ENCODE assay signal across 11 mouse cellular contexts in the genomic region with DNA sequence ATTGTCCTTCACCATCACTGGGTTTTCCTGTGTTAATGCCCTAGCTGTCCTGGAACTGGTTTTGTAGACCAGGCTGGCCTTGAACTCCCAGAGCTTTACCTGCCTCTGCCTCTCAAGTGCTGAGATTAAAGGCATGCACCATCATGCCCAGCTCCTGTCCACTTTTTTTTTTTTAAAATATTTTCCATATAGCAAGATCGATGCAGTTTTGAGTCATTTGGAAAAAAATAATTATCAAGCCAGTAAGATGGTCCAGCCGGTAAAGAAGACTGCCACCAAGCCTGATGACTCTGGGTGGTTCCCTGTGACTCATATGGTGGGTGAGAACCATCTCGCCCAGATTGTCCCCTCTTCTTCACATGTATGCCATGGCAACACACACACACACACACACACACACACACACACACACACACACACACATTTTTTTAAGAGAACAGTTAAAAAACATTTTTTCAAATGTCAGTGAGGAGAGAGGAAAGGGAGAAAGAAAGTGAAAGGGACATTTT.
"Had no signal": no experiment of that assay in that cellular context is flagged by ENCODE, and none has a peak within 500 bp of the region (broad histone marks: within the 10 kb centered on the region; RNA-seq: fewer than 3 reads in every experiment).

No protein-coding gene starts in this region.

- H3K4me2 ChIP-seq: kidney, embryonic 15.5 days; limb, embryonic 13.5 days; midbrain, embryonic 12.5 days had no signal

- H3K27me3 ChIP-seq: kidney, embryonic 15.5 days; limb, embryonic 13.5 days; midbrain, embryonic 12.5 days had no signal

- H3K4me1 ChIP-seq: limb, embryonic 13.5 days; midbrain, embryonic 12.5 days had no signal

- H3K4me3 ChIP-seq: kidney, embryonic 15.5 days; limb, embryonic 13.5 days; midbrain, embryonic 12.5 days had no signal

- H3K9me3 ChIP-seq: kidney, embryonic 15.5 days; limb, embryonic 13.5 days; midbrain, embryonic 12.5 days had no signal

- H3K27ac ChIP-seq: kidney, embryonic 15.5 days; limb, embryonic 13.5 days; liver, embryonic 14.5 days; midbrain, embryonic 12.5 days had no signal

- DNase-seq: kidney, postnatal 14 days; left cerebral cortex, postnatal 4 days; lung, adult 18-20 months; right cerebral cortex, postnatal 14 days; thymus, adult 18-20 months; thymus, postnatal 25 days had no signal

- H3K9ac ChIP-seq: kidney, embryonic 15.5 days; limb, embryonic 13.5 days; liver, embryonic 14.5 days; midbrain, embryonic 12.5 days had no signal

- H3K36me3 ChIP-seq: kidney, embryonic 15.5 days; limb, embryonic 13.5 days; midbrain, embryonic 12.5 days had no signal

- ATAC-seq: midbrain, embryonic 16.5 days had no signal
